Mouse (Mus musculus) v-Abl transformed pro-B cells (cell line): ENCODE measurements around the gene Mrps11.

ENCODE experiments used
- in situ Hi-C, 2 experiments: fragments of 400-800 bp; cut with MboI; formaldehyde crosslinking; loops; one replicate each; pipeline ENCODE4 v1.15.1; 2025; ENCODE audit not compliant: unreplicated experiment in 2 of 2

Mrps11 gene

GRCm38 (mm10) chr7:78782639-78783581 lies at the start of gene Mrps11, which contains the start of gene Mrpl46:
Gene Mrps11, plus strand, starts transcription at chr7:78783119.
Gene Mrpl46, minus strand, starts transcription at chr7:78783531.
- in situ Hi-C loops = loop anchor here (25.0 kb wide), 1 partner anchor 579 kb away; no protein-coding TSS in a partner anchor

GRCm38 (mm10) chr7:78737196-78737595 lies 45.7 kb upstream of the Mrps11 start:
- in situ Hi-C loops = no loop called here

- in situ Hi-C loops = no loop called here
Observed at GRCm38 (mm10) chr7:78737614-78738210, 45.2 kb upstream of the Mrps11 start, which contains the start of gene Ntrk3. Gene Ntrk3, minus strand, starts transcription at chr7:78738012.

- in situ Hi-C loops = no loop called here
Observed at GRCm38 (mm10) chr7:78739351-78740000, 43.4 kb upstream of the Mrps11 start.

GRCm38 (mm10) chr7:78743731-78744385 lies 39.1 kb upstream of the Mrps11 start:
- in situ Hi-C loops = no loop called here

GRCm38 (mm10) chr7:78752961-78753360 lies 30.0 kb upstream of the Mrps11 start:
- in situ Hi-C loops = loop anchor here in 1 of 2 experiments (25.0 kb wide), 1 partner anchor 416 kb away; no protein-coding TSS in a partner anchor

GRCm38 (mm10) chr7:78753752-78754457 lies 29.0 kb upstream of the Mrps11 start:
- in situ Hi-C loops = loop anchor here in 1 of 2 experiments (25.0 kb wide), 1 partner anchor 417 kb away; no protein-coding TSS in a partner anchor

- in situ Hi-C loops = loop anchor here in 1 of 2 experiments (25.0 kb wide), 1 partner anchor 417 kb away; no protein-coding TSS in a partner anchor
Observed at GRCm38 (mm10) chr7:78754458-78755000, 28.4 kb upstream of the Mrps11 start.

- in situ Hi-C loops = loop anchor here (10.0 to 25.0 kb wide), 2 partner anchors 169 to 426 kb away; no protein-coding TSS in a partner anchor
Observed at GRCm38 (mm10) chr7:78763801-78764200, 19.1 kb upstream of the Mrps11 start.

- in situ Hi-C loops = loop anchor here (5.0 to 25.0 kb wide), 5 partner anchors 93 to 428 kb away; no protein-coding TSS in a partner anchor
Observed at GRCm38 (mm10) chr7:78765215-78765631, 17.7 kb upstream of the Mrps11 start.

- in situ Hi-C loops = loop anchor here (5.0 to 25.0 kb wide), 5 partner anchors 94 to 429 kb away; no protein-coding TSS in a partner anchor
Observed at GRCm38 (mm10) chr7:78766019-78766683, 16.8 kb upstream of the Mrps11 start.

- in situ Hi-C loops = loop anchor here (5.0 to 25.0 kb wide), 5 partner anchors 96 to 431 kb away; no protein-coding TSS in a partner anchor
Observed at GRCm38 (mm10) chr7:78767929-78768531, 14.9 kb upstream of the Mrps11 start.

- in situ Hi-C loops = loop anchor here (5.0 to 25.0 kb wide), 5 partner anchors 97 to 432 kb away; no protein-coding TSS in a partner anchor
Observed at GRCm38 (mm10) chr7:78769075-78769652, 13.8 kb upstream of the Mrps11 start.

GRCm38 (mm10) chr7:78770936-78771335 lies 12.0 kb upstream of the Mrps11 start:
- in situ Hi-C loops = loop anchor here in 1 of 2 experiments (25.0 kb wide), 1 partner anchor 434 kb away; no protein-coding TSS in a partner anchor

- in situ Hi-C loops = loop anchor here (25.0 kb wide), 1 partner anchor 584 kb away; no protein-coding TSS in a partner anchor
Observed at GRCm38 (mm10) chr7:78778741-78779140, 4.2 kb upstream of the Mrps11 start.

- in situ Hi-C loops = loop anchor here (25.0 kb wide), 1 partner anchor 576 kb away; no protein-coding TSS in a partner anchor
Observed at GRCm38 (mm10) chr7:78785906-78786305, 3.0 kb downstream of the Mrps11 start.

- in situ Hi-C loops = loop anchor here (25.0 kb wide), 1 partner anchor 574 kb away; no protein-coding TSS in a partner anchor
Observed at GRCm38 (mm10) chr7:78787793-78788380, 5.0 kb downstream of the Mrps11 start.
